Mouse (Mus musculus) gastrocnemius, postnatal 10 days (tissue): Measurements from ENCODE around the gene Rgmb. TPM values are rescaled to one million over a fixed set of nuclear protein-coding genes. Genes with fewer than 3 reads are reported as not detected.

Experiments
- DNase-seq: peaks from one replicate; pipeline ENCODE4 v3.0.0; 2021; ENCODE audit warnings: mixed read lengths
- total RNA-seq, 2 experiments: library from RNA; stranded (reverse); gene quantifications; 2 replicates each; pipeline ENCODE4 v1.2.3; 2021

Gene Rgmb
- total RNA-seq, 2 experiments from 2014 or later = 52.1 to 62.3 TPM

DNA sequence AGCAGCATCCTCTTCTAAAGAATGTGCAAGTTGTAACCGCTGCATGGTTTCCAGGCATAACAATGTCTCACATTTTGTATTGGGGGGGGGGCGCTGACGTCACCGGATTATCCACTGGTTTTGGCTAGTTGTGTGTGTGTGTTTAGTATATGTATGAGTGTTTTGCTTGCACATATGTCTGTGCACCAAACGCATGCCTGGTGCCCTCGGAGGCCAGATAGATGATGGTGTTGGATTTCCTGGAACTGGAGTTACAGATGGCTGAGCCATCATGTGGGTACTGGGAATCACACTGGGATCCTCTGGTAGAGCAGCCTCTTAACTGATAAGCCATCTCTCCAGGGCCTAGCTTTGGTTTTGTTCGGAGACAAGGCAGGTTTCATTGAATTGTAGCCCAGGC lies 8.5 kb downstream of the Rgmb start:
- no peak for DNase-seq

DNA sequence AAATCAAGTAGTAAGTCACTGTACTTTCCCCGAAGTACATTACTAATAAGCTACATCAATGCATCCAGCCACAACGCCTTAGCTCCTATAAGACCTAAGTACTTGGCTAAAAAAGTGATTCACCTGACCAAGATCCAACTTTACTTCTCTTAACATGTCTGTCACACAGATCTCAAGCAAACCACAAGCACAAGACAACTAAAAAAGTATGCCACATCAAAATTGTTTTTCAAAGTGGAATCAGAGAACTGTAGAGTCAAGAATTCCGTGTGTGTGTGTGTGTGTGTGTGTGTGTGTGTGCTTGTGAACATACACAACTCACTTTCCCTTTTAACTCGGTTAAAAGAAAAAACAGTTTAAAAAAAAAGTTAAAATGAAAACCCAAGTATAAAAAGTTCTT lies 9.1 kb downstream of the Rgmb start:
- DNase-seq = no peak

DNA sequence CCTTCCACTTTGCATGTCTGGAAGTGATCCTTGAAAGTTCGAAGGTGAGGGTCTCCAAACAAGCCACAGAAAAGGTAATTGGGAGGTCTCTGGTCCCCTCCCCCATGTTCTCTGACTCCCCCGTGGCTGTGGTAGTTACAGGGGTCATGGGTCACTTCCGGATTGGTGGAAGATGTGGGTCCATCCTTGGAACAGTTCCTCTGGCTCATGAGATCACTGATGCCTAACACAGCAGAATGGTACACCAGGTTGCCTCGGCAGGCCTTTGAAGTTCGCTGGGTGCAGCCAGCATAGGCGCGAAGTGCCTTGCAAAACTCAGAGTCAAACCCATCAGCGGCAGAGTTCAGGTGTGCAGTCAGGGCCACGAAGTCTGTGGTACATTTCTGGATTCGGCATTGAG lies 10.1 kb downstream of the Rgmb start:
- DNase-seq = no peak

- DNase-seq = no peak
These were observed 10.7 kb downstream of the Rgmb start for GRCm38 (mm10) chr17:15820146-15820545.

- DNase-seq = no peak
These were observed 12.5 kb downstream of the Rgmb start for GRCm38 (mm10) chr17:15818372-15818771.

GRCm38 (mm10) chr17:15817634-15818033 lies 13.2 kb downstream of the Rgmb start:
- DNase-seq = no peak

DNA sequence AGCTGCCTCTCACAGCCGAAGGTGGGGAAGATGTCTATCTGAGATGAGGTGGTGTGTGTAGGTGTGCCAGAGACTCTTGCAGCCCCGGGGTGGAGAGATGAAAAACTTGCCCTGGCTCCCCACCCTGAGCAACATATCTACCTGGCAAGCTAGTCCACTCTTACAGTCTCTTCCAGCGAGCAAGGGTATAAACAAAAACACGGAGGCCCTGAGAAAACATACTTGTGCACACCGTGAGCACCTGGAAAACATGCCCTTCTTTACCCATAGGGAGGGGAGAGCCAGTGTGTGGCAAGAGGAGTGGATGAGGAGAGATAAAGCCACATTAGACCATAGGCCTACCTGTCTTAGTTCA lies 13.8 kb downstream of the Rgmb start:
- no peak for DNase-seq

DNA sequence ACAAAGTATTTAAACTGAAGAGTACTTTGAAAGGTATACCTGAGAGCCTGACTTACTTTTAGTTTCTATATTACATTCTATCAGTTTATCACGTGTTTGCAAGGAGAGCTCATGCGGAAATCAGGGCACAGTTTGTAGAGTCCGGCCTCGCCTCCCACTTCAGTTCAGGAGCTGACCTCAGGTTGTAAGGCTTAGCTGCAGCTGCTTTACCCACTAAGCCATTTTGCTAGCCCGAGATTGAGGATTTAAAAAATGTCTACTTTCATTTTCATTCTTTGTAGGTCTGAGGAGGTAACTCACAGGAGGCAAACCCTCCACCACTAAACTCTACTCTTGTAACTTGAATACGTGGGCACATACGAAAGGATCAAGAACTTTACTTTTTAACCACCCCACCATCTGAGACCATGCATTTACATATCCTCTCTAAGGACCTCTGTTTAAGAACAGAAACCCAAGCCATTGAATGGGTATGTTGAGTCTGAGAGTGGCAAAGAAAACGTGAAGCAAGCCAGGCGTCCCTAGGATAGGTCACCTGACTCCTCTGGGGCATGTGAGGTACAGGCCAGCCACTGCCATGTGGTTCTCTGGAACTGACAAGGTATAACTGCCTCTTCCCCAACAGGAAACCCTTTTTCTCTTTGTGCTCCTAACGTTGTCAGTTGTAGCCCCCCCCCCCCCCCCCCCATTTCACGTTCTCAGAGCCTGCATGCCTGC lies 14.3 kb downstream of the Rgmb start:
- DNase-seq = no peak

DNA sequence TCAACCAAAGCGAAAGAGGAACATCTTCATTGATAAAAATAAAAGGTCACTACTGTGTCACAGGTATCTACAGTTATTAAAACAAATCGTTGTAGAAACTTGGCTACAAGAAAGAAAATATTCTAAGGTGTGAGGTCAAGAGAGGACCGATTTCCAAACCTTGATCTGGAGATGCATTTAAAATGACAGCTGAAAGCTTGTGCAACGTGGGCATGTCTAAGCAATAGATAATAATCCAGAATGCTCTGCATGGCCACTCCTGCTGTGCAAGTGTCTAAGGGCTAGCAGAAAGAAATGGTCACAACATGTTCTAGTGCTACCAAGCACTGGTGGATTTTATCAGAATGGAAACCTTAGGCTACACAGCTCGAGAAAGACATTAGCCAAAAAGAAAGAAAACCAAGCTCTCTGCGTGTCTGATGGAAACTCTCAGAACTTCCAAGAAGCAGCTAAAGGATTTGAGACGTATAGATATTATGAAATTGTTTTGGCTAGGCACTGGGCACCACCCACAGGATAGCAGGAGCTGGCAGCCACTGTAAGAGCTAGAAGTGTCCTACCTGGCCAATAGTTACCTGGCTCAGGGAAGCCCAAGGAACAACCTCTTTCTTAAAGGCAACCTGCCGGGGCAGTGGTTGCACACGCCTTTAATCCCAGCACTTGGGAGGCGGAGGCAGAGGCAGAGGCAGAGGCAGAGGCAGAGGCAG lies 15.4 kb downstream of the Rgmb start:
- no peak for DNase-seq

- no peak for DNase-seq
These were observed 17.1 kb downstream of the Rgmb start for GRCm38 (mm10) chr17:15813658-15814212.

DNA sequence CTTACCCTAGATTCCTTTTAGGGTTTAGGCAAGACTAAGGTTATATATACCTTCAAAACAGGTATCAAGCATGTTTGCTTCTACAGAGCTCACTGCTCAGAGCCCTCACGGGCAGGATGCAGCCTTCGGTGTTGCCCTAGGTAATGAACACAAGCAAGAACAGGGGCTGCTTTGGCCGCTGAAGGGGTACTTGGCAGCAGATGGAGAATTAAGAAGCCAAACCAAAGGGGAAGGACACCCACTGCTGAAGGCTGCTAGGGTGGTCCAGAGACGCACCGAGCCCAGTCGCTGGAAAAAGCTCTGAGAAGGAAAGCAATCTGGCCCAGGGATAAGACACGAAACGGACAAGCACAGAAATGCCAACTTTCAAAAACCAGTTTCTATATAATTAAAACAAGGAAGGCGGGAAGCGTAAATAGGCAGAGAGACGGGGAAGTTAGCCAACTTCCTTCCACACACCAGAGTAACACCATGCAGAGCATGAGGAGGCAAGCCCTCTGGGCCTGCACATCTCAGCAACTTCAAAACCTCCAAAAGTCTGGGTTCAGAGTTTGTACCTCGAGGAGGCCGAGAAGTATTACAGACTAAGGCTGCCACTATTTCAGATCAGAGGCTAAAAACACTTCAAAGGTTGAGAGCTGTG lies 18.6 kb downstream of the Rgmb start:
- no peak for DNase-seq

- DNase-seq = no peak
These were observed 20.9 kb downstream of the Rgmb start for GRCm38 (mm10) chr17:15809949-15810348.

DNA sequence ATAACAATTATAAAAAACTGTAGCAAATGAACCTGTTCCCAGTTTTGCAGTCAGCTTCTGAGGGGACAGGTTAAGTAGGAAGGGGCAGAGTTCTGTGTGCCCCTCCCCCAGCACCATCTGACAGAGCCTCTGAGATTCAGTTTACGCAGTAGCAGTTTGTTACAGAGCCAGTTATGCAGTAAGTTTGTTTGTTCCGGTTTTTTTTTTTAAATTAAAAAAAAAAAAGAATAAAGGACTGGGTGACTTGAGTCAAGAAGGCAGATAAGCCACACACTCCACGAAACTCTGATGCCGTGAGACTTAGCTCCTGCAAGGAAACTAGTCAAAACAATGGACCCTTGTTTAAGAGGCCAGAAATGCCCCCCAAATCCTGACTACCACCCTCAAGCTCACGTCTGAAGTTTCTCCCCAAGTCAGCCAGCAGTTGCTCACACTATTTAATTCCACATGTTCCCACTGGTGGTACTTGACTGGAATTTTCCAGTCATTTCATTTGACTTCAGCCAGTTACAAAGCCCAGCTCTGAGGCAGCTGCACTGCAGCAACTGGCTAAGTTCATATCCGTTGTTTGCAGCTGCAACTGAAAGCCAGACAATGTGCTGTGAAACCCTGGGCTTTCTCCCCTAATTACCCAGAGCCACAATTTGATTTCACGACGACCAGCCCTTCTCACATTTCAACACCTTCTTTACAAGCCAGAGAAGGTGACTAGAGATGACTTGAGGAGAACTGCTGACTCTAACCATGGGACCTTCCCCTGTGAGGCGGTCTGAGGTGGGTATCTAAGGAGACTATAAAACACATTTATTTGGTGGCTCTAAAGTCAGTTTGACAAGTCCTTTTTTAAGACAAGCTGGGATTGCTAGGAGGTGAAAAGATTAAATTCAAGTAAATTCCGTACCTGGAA lies 22.1 kb downstream of the Rgmb start:
- DNase-seq = no peak

GRCm38 (mm10) chr17:15808015-15808414 lies 22.8 kb downstream of the Rgmb start:
- DNase-seq = no peak

DNA sequence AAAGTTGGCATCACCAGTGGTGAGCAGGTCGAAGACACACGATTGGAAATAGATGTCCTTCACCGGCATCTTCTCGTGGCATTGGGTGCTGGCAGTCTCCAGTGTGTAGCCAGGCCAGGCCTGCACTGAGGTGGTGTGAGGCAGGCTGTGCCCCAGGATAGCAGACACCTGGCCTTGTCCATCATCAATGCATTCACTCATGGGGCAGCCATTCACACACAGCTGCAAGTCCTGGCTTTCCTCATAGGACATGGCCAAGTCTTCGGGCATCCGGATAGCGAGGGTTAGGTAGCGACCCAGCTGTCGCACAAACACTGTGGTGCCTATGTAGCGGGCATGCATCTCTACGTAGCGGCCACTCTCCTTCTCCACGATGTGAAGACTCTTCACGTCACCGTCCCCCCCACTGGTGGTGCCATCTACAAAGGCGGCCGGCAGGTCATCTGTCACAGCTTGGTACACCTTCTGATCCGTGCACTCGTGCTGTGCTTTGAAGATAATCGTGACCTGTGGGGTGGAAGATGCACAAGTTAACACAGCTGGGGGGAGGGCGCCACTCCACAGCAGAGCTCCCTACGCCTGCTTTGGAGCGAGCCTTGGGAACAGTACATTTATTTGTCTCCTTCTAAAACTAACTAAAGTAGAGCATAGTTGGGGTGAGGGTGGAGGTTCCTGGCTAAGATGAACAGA lies 23.4 kb downstream of the Rgmb start:
- DNase-seq = peak; percentile 45

- no peak for DNase-seq
These were observed 26.6 kb downstream of the Rgmb start for GRCm38 (mm10) chr17:15804008-15804812.

- no peak for DNase-seq
These were observed 31.5 kb downstream of the Rgmb start for GRCm38 (mm10) chr17:15799195-15799793.

- DNase-seq = no peak
These were observed 40.1 kb downstream of the Rgmb start for GRCm38 (mm10) chr17:15790716-15791115.

DNA sequence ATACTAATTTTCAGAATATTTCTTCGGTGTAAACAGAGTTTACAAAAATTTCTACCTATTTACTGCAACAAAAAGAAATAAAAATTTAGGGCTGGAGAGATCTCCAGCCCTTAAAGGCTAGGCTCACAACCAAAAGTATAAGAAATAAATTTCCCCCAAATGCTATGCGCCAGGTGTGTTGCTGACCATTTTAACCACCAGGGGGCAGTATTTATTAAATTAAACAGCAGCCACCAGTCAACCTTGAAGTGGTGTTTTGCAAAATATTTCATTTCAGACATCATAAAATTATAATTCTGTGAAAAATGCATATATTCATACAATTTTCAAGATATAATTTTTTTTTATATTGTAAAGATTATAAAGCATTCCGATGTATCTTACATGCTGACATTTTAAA lies 43.8 kb downstream of the Rgmb start:
- DNase-seq = no peak

GRCm38 (mm10) chr17:15777979-15778378 lies 52.9 kb downstream of the Rgmb start:
- no peak for DNase-seq
